Mouse (Mus musculus) heart, postnatal 0 days (tissue): ENCODE measurements at regions not wholly inside any gene's neighbourhood (a gene's known extent, or its start where the extent isn't known, plus 50 kb on each side); places are given as distances from the start of the nearest gene placed in this dataset.

ENCODE experiments used
- CTCF ChIP-seq: IDR thresholded peaks from 2 replicates; pipeline ENCODE4 v1.5.1; 2016; ENCODE audit warnings: antibody characterized with exemption, control low read depth, low read depth
- EP300 ChIP-seq: IDR thresholded peaks from 2 replicates; pipeline ENCODE4 v1.6.1; 2016; ENCODE audit warnings: antibody characterized with exemption, low read depth

DNA sequence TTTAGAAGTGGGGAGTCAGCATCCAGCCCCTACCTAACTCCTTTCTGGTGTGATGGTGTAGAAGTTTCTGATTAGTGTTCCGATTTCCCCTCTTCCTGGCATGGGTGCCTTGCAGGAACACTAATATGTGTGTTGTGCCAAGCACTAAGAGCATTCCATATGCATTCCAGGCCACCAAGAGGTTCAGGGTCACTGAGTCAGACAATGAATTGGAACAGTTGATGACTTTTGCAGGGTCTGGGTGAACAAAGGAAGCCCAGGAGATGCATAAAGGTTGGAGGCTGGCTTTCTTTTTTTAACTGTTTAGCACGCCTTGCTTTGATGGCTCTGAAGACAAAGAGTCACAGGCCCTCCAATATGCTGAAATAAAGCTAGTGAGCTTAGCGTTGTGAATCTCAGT is 244.3 kb upstream of the Thbs1 start:
- no peak for TF ChIP-seq CTCF
- TF ChIP-seq EP300: no peak
